In the genomic region with DNA sequence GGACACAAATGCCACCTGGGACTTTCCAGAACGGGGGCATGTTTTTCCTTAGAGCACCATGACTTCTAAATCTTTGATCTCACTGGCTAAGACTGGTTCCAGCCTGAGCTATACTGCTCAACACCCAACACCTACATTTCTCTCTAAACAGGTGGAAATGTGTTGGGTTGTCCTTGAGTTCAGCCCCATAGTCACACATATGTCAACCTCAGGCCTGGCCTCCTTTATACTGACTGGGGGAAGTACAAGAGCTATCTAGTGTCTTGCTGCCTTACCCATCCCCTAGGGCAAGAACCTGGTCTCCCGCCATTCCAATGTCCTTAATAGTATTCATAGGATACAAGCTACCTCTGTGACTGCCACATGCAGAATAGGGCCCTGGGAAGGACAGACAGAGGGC, we compare ENCODE assay signal across 25 mouse cellular contexts.
"Had no signal": no experiment of that assay in that cellular context is flagged by ENCODE, and none has a peak within 500 bp of the region (broad histone marks: within the 10 kb centered on the region; RNA-seq: fewer than 3 reads in every experiment).

No protein-coding gene starts in this region.

- H3K27me3 ChIP-seq: embryonic facial prominence, embryonic 12.5 days; embryonic facial prominence, embryonic 13.5 days; embryonic facial prominence, embryonic 15.5 days; forebrain, embryonic 12.5 days; forebrain, embryonic 13.5 days; forebrain, embryonic 15.5 days had no signal

- H3K9me3 ChIP-seq: embryonic facial prominence, embryonic 10.5 days; embryonic facial prominence, embryonic 12.5 days; embryonic facial prominence, embryonic 13.5 days; embryonic facial prominence, embryonic 15.5 days; forebrain, embryonic 10.5 days; forebrain, embryonic 12.5 days; forebrain, embryonic 13.5 days; forebrain, embryonic 15.5 days had no signal

- H3K4me1 ChIP-seq: embryonic facial prominence, embryonic 12.5 days; embryonic facial prominence, embryonic 13.5 days; embryonic facial prominence, embryonic 15.5 days; forebrain, embryonic 15.5 days had no signal

- H3K36me3 ChIP-seq: embryonic facial prominence, embryonic 10.5 days; embryonic facial prominence, embryonic 12.5 days; embryonic facial prominence, embryonic 13.5 days; embryonic facial prominence, embryonic 15.5 days; forebrain, embryonic 10.5 days; forebrain, embryonic 12.5 days; forebrain, embryonic 15.5 days had no signal

- DNase-seq: cerebellum, adult 8-10 months; cerebellum, adult 9-10 months; cerebellum, adult 9-11 months; cerebellum, postnatal 10 days; cerebellum, postnatal 14 days; cerebellum, postnatal 25 days; cerebellum, postnatal 36 days; embryo, embryonic 11 days; forebrain, postnatal 0 days; gastrocnemius, adult 2 months; gastrocnemius, postnatal 10 days; gastrocnemius, postnatal 14 days; gastrocnemius, postnatal 25 days; gastrocnemius, postnatal 36 days; heart, adult 18-20 months; heart, adult 2 months had no signal

- H3K27ac ChIP-seq: embryonic facial prominence, embryonic 10.5 days; embryonic facial prominence, embryonic 12.5 days; embryonic facial prominence, embryonic 13.5 days; embryonic facial prominence, embryonic 15.5 days; forebrain, embryonic 10.5 days; forebrain, embryonic 12.5 days; forebrain, embryonic 13.5 days; forebrain, embryonic 15.5 days; gastrocnemius, adult 2 months; heart, adult 2 months had no signal

- H3K4me3 ChIP-seq: embryonic facial prominence, embryonic 10.5 days; embryonic facial prominence, embryonic 12.5 days; embryonic facial prominence, embryonic 13.5 days; embryonic facial prominence, embryonic 15.5 days; erythroblast, embryonic 14.5 days; forebrain, embryonic 10.5 days; forebrain, embryonic 12.5 days; forebrain, embryonic 13.5 days; forebrain, embryonic 15.5 days; gastrocnemius, adult 2 months; heart, adult 2 months had no signal
